Mouse (Mus musculus): ENCODE measurements at regions not wholly inside any gene's neighbourhood (a gene's known extent, or its start where the extent isn't known, plus 50 kb on each side); places are given as distances from the start of the nearest gene placed in this dataset.

- no peak for DNase-seq
- H3K27ac ChIP-seq (ENCODE audit: control insufficient read depth, insufficient read depth, low read length): no peak overlapping the region
- no peak overlapping the region for H3K4me3 ChIP-seq (ENCODE audit: control insufficient read depth, insufficient read depth, low read length)
- H3K27me3 ChIP-seq (ENCODE audit: control insufficient read depth, insufficient read depth, low read length): no peaks in the 10 kb centered on the region
- peaks cover 35% of the 10 kb centered on the region for H3K4me1 ChIP-seq (replicated peaks; ENCODE audit: control insufficient read depth, insufficient read depth, low read length)
- no peaks in the 10 kb centered on the region for H3K36me3 ChIP-seq (ENCODE audit: control insufficient read depth, insufficient read depth, low read length)
- TF ChIP-seq POLR2A (IDR thresholded peaks at IDR 0.05; ENCODE audit: control insufficient read depth, extremely low read depth, insufficient read depth, low read length, poor library complexity) (no peak), CTCF (IDR thresholded peaks at IDR 0.05; ENCODE audit: borderline replicate concordance, control insufficient read depth, extremely low read depth, insufficient read depth, low read length, poor library complexity) (no peak)
- WGBS: 53% methylated on average over 5 of the region's 5 CpGs
These were observed 94.4 kb upstream of the Atp6ap2 start for GRCm38 (mm10) chrX:12493216-12493615.

GRCm38 (mm10) chrX:12493916-12494315 is 93.7 kb upstream of the Atp6ap2 start:
- TF ChIP-seq POLR2A (IDR thresholded peaks at IDR 0.05; ENCODE audit: control insufficient read depth, extremely low read depth, insufficient read depth, low read length, poor library complexity) (no peak), CTCF (IDR thresholded peaks at IDR 0.05; ENCODE audit: borderline replicate concordance, control insufficient read depth, extremely low read depth, insufficient read depth, low read length, poor library complexity) (no peak)
- Histone ChIP-seq H3K36me3 (ENCODE audit: control insufficient read depth, insufficient read depth, low read length) (no peaks in the 10 kb centered on the region), H3K27ac (ENCODE audit: control insufficient read depth, insufficient read depth, low read length) (no peak overlapping the region), H3K4me3 (ENCODE audit: control insufficient read depth, insufficient read depth, low read length) (no peak overlapping the region), H3K4me1 (replicated peaks; ENCODE audit: control insufficient read depth, insufficient read depth, low read length) (peaks cover 35% of the 10 kb centered on the region), H3K27me3 (ENCODE audit: control insufficient read depth, insufficient read depth, low read length) (no peaks in the 10 kb centered on the region)
- no peak for DNase-seq
- WGBS: 80% methylated on average over 3 of the region's 3 CpGs

- no peak overlapping the region for H3K27ac ChIP-seq (ENCODE audit: control insufficient read depth, insufficient read depth, low read length)
- H3K4me3 ChIP-seq (ENCODE audit: control insufficient read depth, insufficient read depth, low read length): no peak overlapping the region
- TF ChIP-seq POLR2A (IDR thresholded peaks at IDR 0.05; ENCODE audit: control insufficient read depth, extremely low read depth, insufficient read depth, low read length, poor library complexity): no peak
- TF ChIP-seq CTCF (IDR thresholded peaks at IDR 0.05; ENCODE audit: borderline replicate concordance, control insufficient read depth, extremely low read depth, insufficient read depth, low read length, poor library complexity): no peak
- 31% methylated on average over 6 of the region's 6 CpGs for WGBS
- no peak for DNase-seq
- H3K4me1 ChIP-seq (replicated peaks; ENCODE audit: control insufficient read depth, insufficient read depth, low read length): peaks cover 35% of the 10 kb centered on the region
- no peaks in the 10 kb centered on the region for H3K27me3 ChIP-seq (ENCODE audit: control insufficient read depth, insufficient read depth, low read length)
- H3K36me3 ChIP-seq (ENCODE audit: control insufficient read depth, insufficient read depth, low read length): no peaks in the 10 kb centered on the region
These were observed 93.1 kb upstream of the Atp6ap2 start for GRCm38 (mm10) chrX:12494535-12494934.

GRCm38 (mm10) chrX:12500601-12501000 is 87.0 kb upstream of the Atp6ap2 start:
- Histone ChIP-seq H3K4me1 (replicated peaks; ENCODE audit: control insufficient read depth, insufficient read depth, low read length) (no peaks in the 10 kb centered on the region), H3K4me3 (ENCODE audit: control insufficient read depth, insufficient read depth, low read length) (no peak overlapping the region), H3K27me3 (ENCODE audit: control insufficient read depth, insufficient read depth, low read length) (no peaks in the 10 kb centered on the region), H3K36me3 (ENCODE audit: control insufficient read depth, insufficient read depth, low read length) (no peaks in the 10 kb centered on the region), H3K27ac (ENCODE audit: control insufficient read depth, insufficient read depth, low read length) (no peak overlapping the region)
- WGBS: 98% methylated on average over 3 of the region's 3 CpGs
- TF ChIP-seq POLR2A (IDR thresholded peaks at IDR 0.05; ENCODE audit: control insufficient read depth, extremely low read depth, insufficient read depth, low read length, poor library complexity) (no peak), CTCF (IDR thresholded peaks at IDR 0.05; ENCODE audit: borderline replicate concordance, control insufficient read depth, extremely low read depth, insufficient read depth, low read length, poor library complexity) (no peak)
- DNase-seq: no peak

GRCm38 (mm10) chrX:12502364-12502763 is 85.2 kb upstream of the Atp6ap2 start:
- 78% methylated on average over 4 of the region's 4 CpGs for WGBS
- Histone ChIP-seq H3K36me3 (ENCODE audit: control insufficient read depth, insufficient read depth, low read length) (no peaks in the 10 kb centered on the region), H3K27me3 (ENCODE audit: control insufficient read depth, insufficient read depth, low read length) (no peaks in the 10 kb centered on the region), H3K4me1 (replicated peaks; ENCODE audit: control insufficient read depth, insufficient read depth, low read length) (no peaks in the 10 kb centered on the region), H3K4me3 (ENCODE audit: control insufficient read depth, insufficient read depth, low read length) (no peak overlapping the region), H3K27ac (ENCODE audit: control insufficient read depth, insufficient read depth, low read length) (no peak overlapping the region)
- no peak for TF ChIP-seq CTCF (IDR thresholded peaks at IDR 0.05; ENCODE audit: borderline replicate concordance, control insufficient read depth, extremely low read depth, insufficient read depth, low read length, poor library complexity)
- TF ChIP-seq POLR2A (IDR thresholded peaks at IDR 0.05; ENCODE audit: control insufficient read depth, extremely low read depth, insufficient read depth, low read length, poor library complexity): no peak
- no peak for DNase-seq

GRCm38 (mm10) chrX:12503581-12503980 is 84.0 kb upstream of the Atp6ap2 start:
- no peak for DNase-seq
- H3K27ac ChIP-seq (ENCODE audit: control insufficient read depth, insufficient read depth, low read length): no peak overlapping the region
- 79% methylated on average over 1 of the region's 1 CpGs for WGBS
- H3K27me3 ChIP-seq (ENCODE audit: control insufficient read depth, insufficient read depth, low read length): no peaks in the 10 kb centered on the region
- no peaks in the 10 kb centered on the region for H3K4me1 ChIP-seq (replicated peaks; ENCODE audit: control insufficient read depth, insufficient read depth, low read length)
- no peak overlapping the region for H3K4me3 ChIP-seq (ENCODE audit: control insufficient read depth, insufficient read depth, low read length)
- no peaks in the 10 kb centered on the region for H3K36me3 ChIP-seq (ENCODE audit: control insufficient read depth, insufficient read depth, low read length)
- TF ChIP-seq CTCF (IDR thresholded peaks at IDR 0.05; ENCODE audit: borderline replicate concordance, control insufficient read depth, extremely low read depth, insufficient read depth, low read length, poor library complexity) (no peak), POLR2A (IDR thresholded peaks at IDR 0.05; ENCODE audit: control insufficient read depth, extremely low read depth, insufficient read depth, low read length, poor library complexity) (no peak)

- peak; percentile 1 for DNase-seq
- H3K4me3 ChIP-seq (ENCODE audit: control insufficient read depth, insufficient read depth, low read length): no peak overlapping the region
- no peaks in the 10 kb centered on the region for H3K27me3 ChIP-seq (ENCODE audit: control insufficient read depth, insufficient read depth, low read length)
- WGBS: 57% methylated on average over 3 of the region's 3 CpGs
- H3K4me1 ChIP-seq (replicated peaks; ENCODE audit: control insufficient read depth, insufficient read depth, low read length): no peaks in the 10 kb centered on the region
- no peak overlapping the region for H3K27ac ChIP-seq (ENCODE audit: control insufficient read depth, insufficient read depth, low read length)
- no peaks in the 10 kb centered on the region for H3K36me3 ChIP-seq (ENCODE audit: control insufficient read depth, insufficient read depth, low read length)
- TF ChIP-seq CTCF (IDR thresholded peaks at IDR 0.05; ENCODE audit: borderline replicate concordance, control insufficient read depth, extremely low read depth, insufficient read depth, low read length, poor library complexity) (no peak), POLR2A (IDR thresholded peaks at IDR 0.05; ENCODE audit: control insufficient read depth, extremely low read depth, insufficient read depth, low read length, poor library complexity) (no peak)
These were observed 76.5 kb upstream of the Atp6ap2 start for GRCm38 (mm10) chrX:12511119-12511518.

Measured in thymus, adult 2 months (tissue).